Mouse (Mus musculus): ENCODE data around the gene Rab4b.

DNA sequence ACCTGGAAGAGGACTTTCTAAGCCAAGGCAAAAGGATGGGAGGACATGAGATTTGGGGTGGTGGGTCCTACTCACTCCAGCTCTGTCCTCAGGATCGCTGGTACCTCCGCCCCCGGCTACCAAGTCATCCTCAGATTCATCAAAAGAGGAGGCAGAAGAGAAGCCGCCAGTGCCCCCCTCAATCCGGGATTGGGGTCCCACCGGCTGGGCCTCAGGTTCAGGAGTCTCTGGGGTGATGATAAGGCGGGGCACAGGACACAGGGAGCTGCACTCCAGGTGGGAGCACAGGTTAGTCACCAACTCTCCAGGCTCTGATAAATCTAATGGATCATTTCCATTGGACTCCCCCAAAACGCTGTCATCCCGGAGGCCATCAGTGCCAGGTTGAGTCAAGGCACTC, 48.6 kb upstream of the Rab4b start:
- TF ChIP-seq POLR2A (IDR thresholded peaks at IDR 0.05; ENCODE audit: insufficient read length, low read depth) (no peak), MAX (IDR thresholded peaks at IDR 0.05; ENCODE audit: low read depth) (no peak), POLR2AphosphoS2 (IDR thresholded peaks at IDR 0.05; ENCODE audit: insufficient read length, low read depth) (no peak), E2F4 (IDR thresholded peaks at IDR 0.05; ENCODE audit: insufficient read depth) (no peak), REST (IDR thresholded peaks at IDR 0.05; ENCODE audit: insufficient read depth, insufficient read length) (no peak), USF1 (IDR thresholded peaks at IDR 0.05; ENCODE audit: low read depth) (no peak), CEBPB (IDR thresholded peaks at IDR 0.05; ENCODE audit: insufficient read depth, poor library complexity, severe bottlenecking) (no peak), TCF3 (IDR thresholded peaks at IDR 0.05; ENCODE audit: insufficient read length, low read depth) (no peak)
